11 mouse cellular contexts compared by ENCODE assay signal in the genomic region with DNA sequence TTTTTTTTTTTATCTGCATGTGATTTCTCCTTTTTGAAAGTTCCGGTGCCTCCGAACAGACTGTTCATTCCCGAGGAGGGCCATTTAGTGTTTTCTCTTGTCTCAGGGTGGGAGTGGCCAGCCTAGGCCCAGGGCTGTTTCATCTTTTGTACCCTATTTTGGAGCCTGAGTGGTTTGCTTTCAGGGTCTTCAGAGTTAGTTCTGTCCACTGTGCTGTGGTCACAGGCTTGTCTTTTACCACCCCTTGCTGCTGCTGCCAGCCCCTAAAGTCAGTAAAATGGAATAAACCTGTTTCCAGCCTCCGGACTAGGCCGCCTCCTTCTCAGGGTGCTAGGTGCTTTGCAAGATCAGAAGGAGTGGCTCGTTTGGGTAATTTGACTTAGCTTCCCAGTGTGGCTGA. TPM values are rescaled to one million over a fixed set of nuclear protein-coding genes. Genes with fewer than 3 reads are reported as not detected.
A peak's percentile ranks its signal among the peaks of the same experiment; 100 is the strongest.
DNase-seq lines count a peak whose midpoint lies in the region; ATAC-seq and TF ChIP-seq lines count a peak whose summit lies in the region.
"Had no signal": no experiment of that assay in that cellular context is flagged by ENCODE, and none has a peak within 500 bp of the region (broad histone marks: within the 10 kb centered on the region; RNA-seq: fewer than 3 reads in every experiment).

No protein-coding gene starts in this region.

- no peak for TF ChIP-seq POLR2A in olfactory bulb, adult 2 months (IDR thresholded peaks at IDR 0.05; ENCODE audit: insufficient read depth, low read depth, low read length)

- no peak for ATAC-seq in heart, embryonic 13.5 days (ENCODE audit: extremely low read depth, insufficient number of reproducible peaks, low FRiP score, low TSS enrichment)
- ATAC-seq in heart, embryonic 11.5 days (replicated peaks; ENCODE audit: insufficient number of reproducible peaks, low FRiP score, low TSS enrichment): no peak
- no peak for ATAC-seq in lung, embryonic 16.5 days (ENCODE audit: low read depth)
- ATAC-seq in hindbrain, postnatal 0 days: no peak

- H3K9ac ChIP-seq in heart, embryonic 13.5 days: peak overlapping the region; percentile 70
- H3K9ac ChIP-seq in heart, embryonic 11.5 days (ENCODE audit: low read depth, low read length): no peak overlapping the region
- H3K9ac ChIP-seq in lung, embryonic 16.5 days (ENCODE audit: low read length): no peak overlapping the region
- H3K9ac ChIP-seq in hindbrain, postnatal 0 days (replicated peaks; ENCODE audit: low read length): no peak overlapping the region
- H3K9ac ChIP-seq: neural tube, embryonic 12.5 days had no signal

- H3K4me3 ChIP-seq in heart, embryonic 13.5 days: peak overlapping the region; percentile 45; the same call in 1 of the 2 replicates
- no peak overlapping the region for H3K4me3 ChIP-seq in heart, embryonic 11.5 days (ENCODE audit: low read depth, low read length)
- H3K4me3 ChIP-seq in lung, embryonic 16.5 days (ENCODE audit: low read length): no peak overlapping the region
- no peak overlapping the region for H3K4me3 ChIP-seq in hindbrain, postnatal 0 days (ENCODE audit: low read length)
- no peak overlapping the region for H3K4me3 ChIP-seq in olfactory bulb, adult 2 months (ENCODE audit: insufficient read depth, low read depth, low read length)

- peak overlapping the region; percentile 70 for H3K27ac ChIP-seq in heart, embryonic 13.5 days (replicated peaks)
- no peak overlapping the region for H3K27ac ChIP-seq in heart, embryonic 11.5 days (ENCODE audit: low read depth, low read length)
- 0 out of 2 replicates have a peak overlapping the region, but pooled peaks have one; percentile 47 for H3K27ac ChIP-seq in lung, embryonic 16.5 days (ENCODE audit: low read length)
- no peak overlapping the region for H3K27ac ChIP-seq in hindbrain, postnatal 0 days
- peak overlapping the region; percentile 39; the same call in 1 of the 2 replicates for H3K27ac ChIP-seq in olfactory bulb, adult 2 months (ENCODE audit: insufficient read depth, low read depth, low read length)
- H3K27ac ChIP-seq: neural tube, embryonic 12.5 days had no signal

- H3K27me3 ChIP-seq in heart, embryonic 13.5 days (replicated peaks): peaks cover 7% of the 10 kb centered on the region; the same call in 1 of the 2 replicates
- peaks cover 2% of the 10 kb centered on the region; the same call in 1 of the 2 replicates for H3K27me3 ChIP-seq in heart, embryonic 11.5 days (ENCODE audit: control insufficient read depth, insufficient read depth, low read length)
- H3K27me3 ChIP-seq in lung, embryonic 16.5 days (ENCODE audit: control insufficient read depth, insufficient read depth, low read depth, low read length): peaks cover 3% of the 10 kb centered on the region; the same call in 1 of the 2 replicates
- peaks cover 23% of the 10 kb centered on the region for H3K27me3 ChIP-seq in hindbrain, postnatal 0 days (ENCODE audit: insufficient read depth, low read length)

- peak overlapping the region; percentile 69 for H3K4me2 ChIP-seq in heart, embryonic 13.5 days
- H3K4me2 ChIP-seq in heart, embryonic 11.5 days: no peak overlapping the region; the same call in 1 of the 2 replicates
- peak overlapping the region; percentile 58 for H3K4me2 ChIP-seq in lung, embryonic 16.5 days (ENCODE audit: low read depth, low read length)
- H3K4me2 ChIP-seq in hindbrain, postnatal 0 days (ENCODE audit: low read depth, low read length): peak overlapping the region; percentile 52; the same call in 1 of the 2 replicates

- no peak for TF ChIP-seq CTCF in hindbrain, postnatal 0 days (IDR thresholded peaks at IDR 0.05; ENCODE audit: low read depth)
- TF ChIP-seq CTCF in olfactory bulb, adult 2 months (IDR thresholded peaks at IDR 0.05; ENCODE audit: insufficient read depth, low read depth, low read length): no peak

- peaks cover 55% of the 10 kb centered on the region for H3K4me1 ChIP-seq in heart, embryonic 13.5 days
- H3K4me1 ChIP-seq in heart, embryonic 11.5 days (ENCODE audit: control insufficient read depth, insufficient read depth, low read length): peaks cover 24% of the 10 kb centered on the region
- H3K4me1 ChIP-seq in lung, embryonic 16.5 days (replicated peaks; ENCODE audit: control insufficient read depth, insufficient read depth, low read length): peaks cover 29% of the 10 kb centered on the region
- peaks cover 6% of the 10 kb centered on the region; the same call in 1 of the 2 replicates for H3K4me1 ChIP-seq in hindbrain, postnatal 0 days (ENCODE audit: insufficient read depth, low read length)
- peaks cover 16% of the 10 kb centered on the region for H3K4me1 ChIP-seq in olfactory bulb, adult 2 months (ENCODE audit: control insufficient read depth, insufficient read depth, low read length)

- 65% methylated on average over 6 of the region's 6 CpGs for WGBS in heart, embryonic 13.5 days
- WGBS in heart, embryonic 11.5 days (ENCODE audit: insufficient replicate concordance): 65% methylated on average over 6 of the region's 6 CpGs
- 62% methylated on average over 6 of the region's 6 CpGs for WGBS in lung, embryonic 16.5 days
- 60% methylated on average over 6 of the region's 6 CpGs for WGBS in hindbrain, postnatal 0 days
- 81% methylated on average over 6 of the region's 6 CpGs for WGBS in olfactory bulb, adult 2 months

- H3K36me3 ChIP-seq in heart, embryonic 13.5 days: no peaks in the 10 kb centered on the region
- H3K36me3 ChIP-seq in heart, embryonic 11.5 days (ENCODE audit: control insufficient read depth, insufficient read depth, low read length): no peaks in the 10 kb centered on the region
- no peaks in the 10 kb centered on the region for H3K36me3 ChIP-seq in lung, embryonic 16.5 days (ENCODE audit: control insufficient read depth, insufficient read depth, low read length)
- H3K36me3 ChIP-seq in hindbrain, postnatal 0 days (ENCODE audit: insufficient read depth, low read length): no peaks in the 10 kb centered on the region
- H3K36me3 ChIP-seq: neural tube, embryonic 12.5 days had no signal

- H3K9me3 ChIP-seq in heart, embryonic 13.5 days: no peaks in the 10 kb centered on the region
- no peaks in the 10 kb centered on the region for H3K9me3 ChIP-seq in heart, embryonic 11.5 days (replicated peaks; ENCODE audit: control insufficient read depth, low read length)
- no peaks in the 10 kb centered on the region for H3K9me3 ChIP-seq in lung, embryonic 16.5 days (ENCODE audit: control insufficient read depth, low read length)
- H3K9me3 ChIP-seq in hindbrain, postnatal 0 days (ENCODE audit: low read length): no peaks in the 10 kb centered on the region
- H3K9me3 ChIP-seq: neural tube, embryonic 12.5 days had no signal

- DNase-seq in lung, adult 18-20 months: no peak
- DNase-seq in hindbrain, postnatal 0 days (ENCODE audit: low spot score): no peak
- DNase-seq in urinary bladder, postnatal 10 days (ENCODE audit: low spot score): no peak
- no peak for DNase-seq in cerebellum, adult 11 months
- DNase-seq: adrenal gland, adult 8-10 months; left cerebral cortex, postnatal 4 days had no signal

RNA-seq across cellular contexts. Expression of a gene that starts 2.6 kb away (rescaled TPM):
- polyA plus RNA-seq in heart, embryonic 13.5 days (2015; fragmentation: Nextera tagmentation; extraction: Ambion mirVana): 37.6 and 49.0 TPM in 2 replicates
- 42.4 and 49.8 TPM in 2 replicates for polyA plus RNA-seq in heart, embryonic 11.5 days (2014; fragmentation: Nextera tagmentation; extraction: Ambion mirVana)
- 9.8 and 10.9 TPM in 2 replicates for polyA plus RNA-seq in lung, embryonic 16.5 days (2015; fragmentation: Nextera tagmentation; extraction: Ambion mirVana)
- 46.7 and 52.8 TPM in 2 replicates for total RNA-seq in hindbrain, postnatal 0 days (2014; rRNA removed)
- 18.4 and 20.0 TPM in 2 replicates for polyA plus RNA-seq in hindbrain, postnatal 0 days (2015; fragmentation: Nextera tagmentation; extraction: Ambion mirVana)
- not detected in 2 replicates for polyA plus RNA-seq in olfactory bulb, adult 2 months (2012; ENCODE audit: insufficient read depth, insufficient read length, low replicate concordance, missing spikeins)

RNA-seq across cellular contexts. Expression of a gene that starts 38.2 kb away (rescaled TPM):
- polyA plus RNA-seq in heart, embryonic 13.5 days (2015; fragmentation: Nextera tagmentation; extraction: Ambion mirVana): 0.09 and 0.13 TPM in 2 replicates
- polyA plus RNA-seq in heart, embryonic 11.5 days (2014; fragmentation: Nextera tagmentation; extraction: Ambion mirVana): 0.39 and 0.56 TPM in 2 replicates
- 0.05 and 0.20 TPM in 2 replicates for polyA plus RNA-seq in lung, embryonic 16.5 days (2015; fragmentation: Nextera tagmentation; extraction: Ambion mirVana)
- total RNA-seq in hindbrain, postnatal 0 days (2014; rRNA removed): not detected in 2 replicates
- 0.06 TPM in 1 of 2 replicates, not detected in the other for polyA plus RNA-seq in hindbrain, postnatal 0 days (2015; fragmentation: Nextera tagmentation; extraction: Ambion mirVana)
- not detected in 2 replicates for polyA plus RNA-seq in olfactory bulb, adult 2 months (2012; ENCODE audit: insufficient read depth, insufficient read length, low replicate concordance, missing spikeins)
- total RNA-seq: left cerebral cortex, postnatal 4 days had no signal

Comparison
In these comparisons a context has a peak if more than half of its experiments do, and no peak if none do; other contexts are left out.
1. H3K27ac ChIP-seq: peak in heart, embryonic 13.5 days (single experiment), lung, embryonic 16.5 days (single experiment) and olfactory bulb, adult 2 months (single experiment); none in heart, embryonic 11.5 days (single experiment) and hindbrain, postnatal 0 days (single experiment).